Mouse (Mus musculus): ENCODE data around the gene 2010111I01Rik.

- TF ChIP-seq POLR2A (IDR thresholded peaks at IDR 0.05; ENCODE audit: low read depth, low read length) (no peak), CTCF (conservative IDR thresholded peaks at IDR 0.05; ENCODE audit: insufficient read depth, insufficient read length, low read depth, low read length) (no peak)
These were observed 212.5 kb downstream of the 2010111I01Rik start for GRCm38 (mm10) chr13:63177232-63177631.

All from kidney, adult 2 months (tissue).